8 mouse cellular contexts compared by ENCODE assay signal in genomic region chr6:124903580-124904151, GRCm38 (mm10). TPM values are rescaled to one million over a fixed set of nuclear protein-coding genes. Genes with fewer than 3 reads are reported as not detected.
DNase-seq lines count a peak whose midpoint lies in the region; TF ChIP-seq lines count a peak whose summit lies in the region.

No protein-coding gene starts in this region.

- peaks cover 40% of the 10 kb centered on the region for H3K4me1 ChIP-seq in megakaryocyte, embryonic 14.5 days

- peak; percentile 98 for TF ChIP-seq CTCF in gastrocnemius, adult 2 months (IDR thresholded peaks at IDR 0.05)

- H3K4me3 ChIP-seq in gastrocnemius, adult 2 months, result peak overlapping the region; percentile 80
- H3K4me3 ChIP-seq in megakaryocyte, embryonic 14.5 days (replicated peaks), result peak overlapping the region; percentile 93

- peak overlapping the region; percentile 98 for H3K27ac ChIP-seq in gastrocnemius, adult 2 months

- H3K36me3 ChIP-seq in megakaryocyte, embryonic 14.5 days (replicated peaks; ENCODE audit: low read length), result no peaks in the 10 kb centered on the region

- peaks cover 25% of the 10 kb centered on the region for H3K27me3 ChIP-seq in megakaryocyte, embryonic 14.5 days (replicated peaks)

- intact Hi-C loops in gastrocnemius, adult 2 months (cut with DNase I), result loop anchor here (1.0 to 5.0 kb wide), 5 partner anchors 27 to 181 kb away; partner anchors contain the start of genes Cops7a, P3h3 and Zfp384

- peak; percentile 91 for DNase-seq in WW6 (ENCODE audit: low read depth, low spot score)
- peak; percentile 98 to 99 for DNase-seq in cerebellum, postnatal 4 days (ENCODE audit: low spot score in 2 of 2)
- DNase-seq in gastrocnemius, adult 2 months, result peak; percentile 96
- DNase-seq in hindlimb bud, embryonic 11.5 days (ENCODE audit: extremely low spot score, low read depth, low spot score), result peak; percentile 89
- peak; percentile 88 to 89 for DNase-seq in left cerebral cortex, adult 8-10 months (ENCODE audit: low spot score in 2 of 2)
- peak; percentile 92 for DNase-seq in right cerebral cortex, postnatal 10 days (ENCODE audit: low spot score in 2 of 2)
- peak; percentile 97 for DNase-seq in urinary bladder, postnatal 25 days (ENCODE audit: low spot score)

- H3K9me3 ChIP-seq in megakaryocyte, embryonic 14.5 days, result no peaks in the 10 kb centered on the region

RNA-seq across cellular contexts. Expression of gene Lag3, which starts 7.8 kb away (rescaled TPM):
- under 1 TPM; 0.11 to 0.13 TPM for total RNA-seq in gastrocnemius, adult 2 months (2021)
- 10 to 100 TPM in 2 of 4 experiments, 1 to 10 TPM in 2; 2.4 to 12.6 (median 6.8) TPM for total RNA-seq in left cerebral cortex, adult 8-10 months (2022)
- polyA plus RNA-seq in megakaryocyte, embryonic 14.5 days (2012; ENCODE audit: insufficient read depth, low replicate concordance), result 0.62 TPM in 1 of 2 replicates, not detected in the other

RNA-seq across cellular contexts. Expression of gene Cd4, which starts 15.6 kb away (rescaled TPM):
- not detected for total RNA-seq in gastrocnemius, adult 2 months (2021)
- 10 to 100 TPM; 13.4 to 17.2 (median 15.9) TPM for total RNA-seq in left cerebral cortex, adult 8-10 months (2022)
- 0.35 TPM in 1 of 2 replicates, not detected in the other for polyA plus RNA-seq in megakaryocyte, embryonic 14.5 days (2012; ENCODE audit: insufficient read depth, low replicate concordance)

RNA-seq across cellular contexts. Expression of gene Ptms, which starts 16.2 kb away (rescaled TPM):
- total RNA-seq in gastrocnemius, adult 2 months (2021), result 10 to 100 TPM; 65.5 to 99.4 TPM
- total RNA-seq in left cerebral cortex, adult 8-10 months (2022), result 100 to 1,000 TPM; 915 to 964 (median 945) TPM
- polyA plus RNA-seq in megakaryocyte, embryonic 14.5 days (2012; ENCODE audit: insufficient read depth, low replicate concordance), result 330 and 450 TPM in 2 replicates

RNA-seq across cellular contexts. Expression of gene Mlf2, which starts 27.5 kb away (rescaled TPM):
- total RNA-seq in gastrocnemius, adult 2 months (2021), result 100 to 1,000 TPM; 202 to 204 TPM
- total RNA-seq in left cerebral cortex, adult 8-10 months (2022), result 100 to 1,000 TPM; 578 to 635 (median 620) TPM
- polyA plus RNA-seq in megakaryocyte, embryonic 14.5 days (2012; ENCODE audit: insufficient read depth, low replicate concordance), result 183 and 362 TPM in 2 replicates

RNA-seq across cellular contexts. Expression of gene Gpr162, which starts 39.9 kb away (rescaled TPM):
- not detected for total RNA-seq in gastrocnemius, adult 2 months (2021)
- total RNA-seq in left cerebral cortex, adult 8-10 months (2022), result 100 to 1,000 TPM; 202 to 224 (median 204) TPM
- 0.82 and 7.7 TPM in 2 replicates for polyA plus RNA-seq in megakaryocyte, embryonic 14.5 days (2012; ENCODE audit: insufficient read depth, low replicate concordance)

Comparison
In these comparisons a context has a peak if more than half of its experiments do, and no peak if none do; other contexts are left out.
1. Peak in every context shown above with its lines: DNase-seq, H3K4me3 ChIP-seq and H3K27ac ChIP-seq.
2. RNA of gene Cd4, which starts 15.6 kb away (total RNA-seq): 13.4 to 17.2 TPM in left cerebral cortex, adult 8-10 months; not detected in gastrocnemius, adult 2 months; every median in the first group is over 10 times any median in the second.
3. RNA of gene Ptms, which starts 16.2 kb away (total RNA-seq): 915 to 964 TPM in left cerebral cortex, adult 8-10 months; 65.5 to 99.4 TPM in gastrocnemius, adult 2 months; every median in the first group is over 4 times any median in the second.